Mouse (Mus musculus): ENCODE measurements around the gene Ankrd9. TPM values are rescaled to one million over a fixed set of nuclear protein-coding genes. Genes with fewer than 3 reads are reported as not detected.

The Ankrd9 gene
- polyA plus RNA-seq, 1 experiment from 2014 or later, result 16.7 TPM

DNA sequence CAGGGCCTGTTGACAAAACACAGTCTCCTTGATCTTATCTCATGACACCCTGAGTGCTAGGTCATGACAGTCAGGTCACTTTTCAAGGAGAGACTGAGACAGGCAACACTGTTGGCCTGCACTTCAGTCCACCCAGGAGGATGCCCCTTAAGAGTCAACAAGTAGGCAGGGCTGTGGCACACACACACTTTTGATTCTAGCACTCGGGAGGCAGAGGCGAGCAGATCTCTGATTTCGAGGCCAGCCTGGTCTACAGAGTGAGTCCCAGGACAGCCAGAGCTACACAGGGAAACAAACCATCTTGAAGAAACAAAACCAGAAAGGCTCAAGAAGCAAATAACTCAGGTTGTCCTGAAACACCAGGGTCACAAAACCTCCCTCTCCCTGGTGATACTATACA lies 10.6 kb upstream of the Ankrd9 start:
- Histone ChIP-seq H3K27me3 (no peaks in the 10 kb centered on the region), H3K36me3 (no peaks in the 10 kb centered on the region), H3K4me3 (replicated peaks) (no peak overlapping the region), H3K9ac (replicated peaks) (no peak overlapping the region), H3K9me3 (no peaks in the 10 kb centered on the region), H3K4me2 (no peak overlapping the region), H3K4me1 (replicated peaks) (peaks cover 6% of the 10 kb centered on the region; the same call in 1 of the 2 replicates), H3K27ac (no peak overlapping the region)
- 89% methylated on average over 3 of the region's 3 CpGs for WGBS
- ATAC-seq (ENCODE audit: insufficient number of reproducible peaks, insufficient read depth, low FRiP score, low TSS enrichment, low read depth), result no peak

DNA sequence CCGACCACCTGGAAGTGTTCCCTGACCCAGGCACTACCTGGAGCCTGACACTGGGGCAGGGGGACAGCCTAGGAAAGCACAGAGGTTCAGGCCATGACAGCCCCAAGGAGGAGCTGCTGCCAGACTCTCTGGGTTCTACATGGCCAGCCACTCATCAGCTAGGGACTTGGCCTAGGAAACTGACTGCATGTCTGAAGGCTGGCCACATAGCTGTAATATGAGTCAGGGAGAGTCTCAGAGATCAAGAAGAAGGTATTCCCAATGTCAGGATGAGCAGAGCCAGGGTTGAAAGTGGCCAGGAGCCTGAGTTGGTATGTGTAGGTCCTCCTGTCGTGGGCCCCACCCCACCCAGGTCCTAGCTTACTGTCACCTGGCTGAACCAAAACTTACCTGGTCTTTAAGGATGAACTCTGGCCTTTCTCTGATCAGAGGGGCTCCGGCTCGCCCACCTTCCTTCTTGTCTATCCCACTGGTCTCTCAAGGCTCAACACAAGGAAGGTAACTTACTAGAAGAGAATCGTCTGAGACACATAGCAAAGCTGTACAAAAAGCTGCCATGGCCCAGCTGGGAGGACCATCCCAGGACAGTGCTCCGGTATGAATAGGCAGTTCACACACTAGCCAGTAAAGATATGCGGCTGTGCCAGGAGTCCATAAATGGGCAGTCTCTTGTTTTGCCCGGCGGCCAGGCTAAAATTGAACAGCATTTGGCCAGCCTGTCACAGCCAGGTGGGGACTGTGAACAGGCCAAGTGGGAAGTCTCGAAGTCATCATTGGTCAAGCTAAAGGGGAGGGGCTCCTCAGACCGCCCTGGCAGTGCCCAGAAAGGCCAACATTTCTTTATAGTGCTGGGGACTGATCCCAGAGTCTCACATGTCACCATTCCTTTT lies 7.9 kb upstream of the Ankrd9 start:
- Histone ChIP-seq H3K4me3 (replicated peaks) (no peak overlapping the region), H3K36me3 (no peaks in the 10 kb centered on the region), H3K4me1 (replicated peaks) (peaks cover 14% of the 10 kb centered on the region), H3K9ac (replicated peaks) (no peak overlapping the region), H3K4me2 (no peak overlapping the region), H3K27me3 (no peaks in the 10 kb centered on the region), H3K27ac (no peak overlapping the region), H3K9me3 (no peaks in the 10 kb centered on the region)
- ATAC-seq (ENCODE audit: insufficient number of reproducible peaks, insufficient read depth, low FRiP score, low TSS enrichment, low read depth), result no peak
- 85% methylated on average over 11 of the region's 11 CpGs for WGBS

DNA sequence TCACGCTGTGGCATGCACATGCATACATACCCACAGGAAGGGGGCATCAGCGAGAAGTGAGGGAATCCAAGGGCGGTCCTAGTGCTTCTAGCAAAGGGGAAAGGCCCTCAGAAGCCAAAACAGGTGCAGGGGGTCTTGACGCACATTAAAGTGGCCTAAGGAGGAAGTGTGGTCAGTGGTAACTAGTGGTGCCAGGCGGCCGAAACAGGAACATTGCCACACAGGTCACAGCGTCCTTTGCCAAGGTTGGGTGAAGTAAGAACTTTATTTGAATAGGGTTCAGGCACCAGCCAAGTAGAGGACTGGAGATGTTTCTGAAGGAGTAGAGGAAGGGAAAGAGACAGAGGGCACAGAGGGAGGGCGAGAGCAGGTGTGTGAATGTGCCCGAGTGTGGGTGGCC lies 6.3 kb upstream of the Ankrd9 start:
- Histone ChIP-seq H3K4me1 (replicated peaks) (peaks cover 8% of the 10 kb centered on the region; the same call in 1 of the 2 replicates), H3K9me3 (no peaks in the 10 kb centered on the region), H3K9ac (replicated peaks) (no peak overlapping the region), H3K4me3 (replicated peaks) (no peak overlapping the region), H3K27me3 (no peaks in the 10 kb centered on the region), H3K27ac (no peak overlapping the region), H3K4me2 (no peak overlapping the region), H3K36me3 (no peaks in the 10 kb centered on the region)
- no peak for ATAC-seq (ENCODE audit: insufficient number of reproducible peaks, insufficient read depth, low FRiP score, low TSS enrichment, low read depth)
- WGBS, result 82% methylated on average over 9 of the region's 9 CpGs

DNA sequence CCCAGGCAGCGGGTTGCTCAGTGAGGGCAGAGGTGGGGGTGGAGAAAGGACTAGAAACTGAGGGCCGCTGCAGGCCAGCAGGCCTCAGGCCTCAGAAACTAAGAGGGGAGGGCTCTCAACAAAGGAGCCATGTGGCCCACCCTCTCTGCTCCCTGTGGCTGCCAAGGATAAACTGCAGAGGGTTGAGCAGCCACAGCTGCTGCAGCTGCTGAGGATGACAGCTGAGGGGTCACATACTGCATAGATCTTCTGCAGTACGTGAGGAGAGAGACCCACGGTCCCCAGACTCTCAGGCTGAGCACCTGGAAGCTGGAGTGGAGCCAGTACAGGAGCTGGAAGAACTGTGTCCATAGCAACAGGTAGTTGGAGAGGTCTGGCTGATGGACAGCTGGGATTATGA lies 5.8 kb upstream of the Ankrd9 start:
- H3K36me3 ChIP-seq, result no peaks in the 10 kb centered on the region

DNA sequence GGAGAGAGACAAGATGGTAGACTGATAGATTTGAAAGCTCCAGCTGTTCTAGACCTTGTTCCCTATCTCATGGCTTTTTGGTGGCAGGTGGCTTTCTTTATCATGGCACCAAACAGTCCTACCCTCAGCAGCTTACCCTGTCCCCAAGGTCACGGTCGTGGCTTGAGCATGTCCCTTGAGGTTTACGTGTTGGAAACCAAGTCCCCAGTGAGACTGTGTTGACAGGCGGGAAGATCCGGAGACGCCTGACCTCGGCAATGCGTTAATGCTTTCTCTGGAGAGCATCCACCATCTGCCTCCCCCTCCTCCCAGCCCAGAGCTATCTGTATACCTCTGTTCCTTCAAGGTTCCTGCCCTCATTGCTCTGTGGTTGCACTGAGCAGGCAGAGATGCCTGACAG lies 4.9 kb upstream of the Ankrd9 start:
- no peak overlapping the region for H3K4me2 ChIP-seq
- H3K9me3 ChIP-seq, result no peaks in the 10 kb centered on the region
- no peak for ATAC-seq (ENCODE audit: insufficient number of reproducible peaks, insufficient read depth, low FRiP score, low TSS enrichment, low read depth)
- WGBS, result 89% methylated on average over 8 of the region's 8 CpGs
- no peaks in the 10 kb centered on the region for H3K27me3 ChIP-seq
- peaks cover 12% of the 10 kb centered on the region; the same call in 1 of the 2 replicates for H3K4me1 ChIP-seq (replicated peaks)
- H3K4me3 ChIP-seq (replicated peaks), result no peak overlapping the region
- H3K36me3 ChIP-seq, result no peaks in the 10 kb centered on the region
- no peak overlapping the region for H3K27ac ChIP-seq
- H3K9ac ChIP-seq (replicated peaks), result no peak overlapping the region

More for the DNA sequence above, 5.8 kb upstream of the Ankrd9 start:
- no peaks in the 10 kb centered on the region for H3K27me3 ChIP-seq
- WGBS, result 67% methylated on average over 4 of the region's 4 CpGs
- H3K9me3 ChIP-seq, result no peaks in the 10 kb centered on the region
- H3K4me3 ChIP-seq (replicated peaks), result no peak overlapping the region
- no peak overlapping the region for H3K4me2 ChIP-seq
- no peak overlapping the region for H3K27ac ChIP-seq
- peaks cover 9% of the 10 kb centered on the region; the same call in 1 of the 2 replicates for H3K4me1 ChIP-seq (replicated peaks)
- no peak for ATAC-seq (ENCODE audit: insufficient number of reproducible peaks, insufficient read depth, low FRiP score, low TSS enrichment, low read depth)
- no peak overlapping the region for H3K9ac ChIP-seq (replicated peaks)

DNA sequence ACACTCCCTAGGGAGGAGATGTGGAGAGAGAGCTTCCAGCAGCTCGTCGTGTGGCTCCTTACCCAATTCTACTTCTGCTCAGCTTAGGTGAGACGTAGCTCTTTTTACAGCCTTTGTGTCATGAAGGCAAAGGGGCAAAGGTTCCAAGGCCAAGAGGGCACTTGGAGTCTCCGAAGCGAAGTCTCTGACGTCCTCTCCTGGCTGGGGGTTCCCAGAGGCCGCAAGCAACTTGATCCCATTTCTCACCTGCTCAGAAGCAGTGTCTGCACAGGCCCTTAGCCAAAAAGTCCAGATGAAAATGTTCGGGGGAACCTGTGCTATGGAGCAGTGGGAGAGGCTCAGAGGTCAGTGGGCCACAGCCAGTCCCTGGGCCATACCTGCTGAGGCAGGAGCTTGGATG lies 4.2 kb upstream of the Ankrd9 start:
- Histone ChIP-seq H3K9ac (replicated peaks) (no peak overlapping the region), H3K4me2 (no peak overlapping the region), H3K27ac (no peak overlapping the region), H3K36me3 (no peaks in the 10 kb centered on the region), H3K9me3 (no peaks in the 10 kb centered on the region), H3K27me3 (no peaks in the 10 kb centered on the region), H3K4me3 (replicated peaks) (no peak overlapping the region), H3K4me1 (replicated peaks) (peaks cover 15% of the 10 kb centered on the region)
- no peak for ATAC-seq (ENCODE audit: insufficient number of reproducible peaks, insufficient read depth, low FRiP score, low TSS enrichment, low read depth)
- WGBS, result 63% methylated on average over 8 of the region's 8 CpGs

DNA sequence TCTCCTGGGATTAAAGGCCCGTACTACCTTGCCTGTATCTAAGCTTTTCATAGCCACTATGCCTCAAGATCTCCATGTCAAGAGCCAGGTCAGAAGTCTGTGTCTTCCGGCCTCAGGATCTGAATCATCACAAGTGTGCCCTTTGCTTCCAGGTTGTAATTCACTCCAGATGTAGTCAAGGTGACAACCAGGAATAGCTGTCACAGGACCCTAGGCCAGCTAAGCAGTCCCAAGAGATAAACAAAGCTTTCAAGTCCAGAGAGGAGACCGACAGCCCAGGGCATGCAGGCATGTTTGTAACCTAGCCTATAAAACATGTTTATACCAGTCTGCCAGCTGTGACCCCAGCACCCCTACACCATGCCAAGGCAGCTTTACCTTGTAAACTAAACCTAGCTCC lies 2.9 kb upstream of the Ankrd9 start:
- peaks cover 23% of the 10 kb centered on the region for H3K4me1 ChIP-seq (replicated peaks)
- H3K9ac ChIP-seq (replicated peaks), result no peak overlapping the region
- WGBS, result 47% methylated on average over 3 of the region's 3 CpGs
- H3K27me3 ChIP-seq, result no peaks in the 10 kb centered on the region
- no peak for ATAC-seq (ENCODE audit: insufficient number of reproducible peaks, insufficient read depth, low FRiP score, low TSS enrichment, low read depth)
- H3K4me3 ChIP-seq (replicated peaks), result no peak overlapping the region
- no peak overlapping the region for H3K4me2 ChIP-seq
- H3K27ac ChIP-seq, result no peak overlapping the region
- no peaks in the 10 kb centered on the region for H3K9me3 ChIP-seq
- H3K36me3 ChIP-seq, result peaks cover 7% of the 10 kb centered on the region

DNA sequence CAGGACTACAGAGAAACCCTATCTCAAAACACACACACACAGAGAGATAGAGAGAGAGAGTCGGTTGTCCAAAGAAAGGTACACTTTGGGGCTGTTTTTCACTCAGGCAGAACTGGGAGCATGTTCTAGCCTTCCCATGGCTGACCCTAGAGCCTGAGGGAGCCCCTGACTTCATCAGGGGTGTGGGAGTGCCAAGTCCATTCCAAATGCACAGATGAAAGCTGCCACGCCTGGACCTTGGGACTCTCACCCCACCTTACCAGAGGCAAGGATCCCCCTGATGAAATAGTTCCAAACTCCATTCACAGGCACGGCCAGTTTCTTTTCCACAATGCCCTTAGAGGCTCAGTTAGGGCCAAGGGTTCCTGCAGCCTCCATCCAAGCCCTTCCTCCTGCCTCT lies 968 bp upstream of the Ankrd9 start:
- WGBS, result 84% methylated on average over 3 of the region's 3 CpGs

DNA sequence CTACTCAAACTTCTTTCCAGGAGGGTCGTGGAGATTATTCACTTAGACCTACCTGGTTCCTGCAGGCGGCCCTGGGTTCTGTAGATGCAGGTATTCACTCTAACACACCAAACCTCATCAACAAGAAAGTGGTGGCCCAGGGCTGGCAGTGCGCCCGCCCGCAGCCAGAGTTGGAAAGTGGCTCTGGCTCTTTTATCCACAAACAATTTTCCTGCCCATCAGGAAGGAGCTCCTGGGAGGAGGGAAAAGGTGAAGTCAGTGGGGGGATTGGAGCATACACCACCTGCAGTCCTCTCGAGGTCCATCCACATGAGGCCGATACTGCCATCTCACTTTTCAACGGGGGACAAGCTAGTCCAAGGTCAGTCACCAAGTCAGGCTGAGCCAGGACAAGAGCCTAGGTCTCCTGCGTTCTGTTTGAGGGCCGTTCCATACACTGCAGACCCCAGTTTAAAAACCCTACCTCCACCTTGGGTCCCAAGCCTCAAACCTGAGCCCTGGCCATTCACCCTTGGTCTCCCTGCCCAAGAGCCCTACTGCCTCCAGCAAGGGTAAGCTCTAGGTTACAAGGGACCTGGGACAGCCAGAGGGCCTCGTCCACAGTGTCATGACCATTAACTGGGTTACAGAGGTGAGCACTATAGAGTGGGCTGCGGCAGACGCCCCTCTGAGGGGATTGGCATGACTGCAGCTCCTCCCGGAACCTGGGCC lies 789 bp downstream of the Ankrd9 start:
- Histone ChIP-seq H3K4me3 (replicated peaks) (peak overlapping the region; percentile 84), H3K27ac (peak overlapping the region; percentile 69; the same call in 1 of the 2 replicates), H3K9ac (replicated peaks) (peak overlapping the region; percentile 88), H3K27me3 (no peaks in the 10 kb centered on the region), H3K36me3 (peaks cover 44% of the 10 kb centered on the region), H3K9me3 (no peaks in the 10 kb centered on the region), H3K4me2 (peak overlapping the region; percentile 94), H3K4me1 (replicated peaks) (peaks cover 18% of the 10 kb centered on the region)
- WGBS, result 48% methylated on average over 14 of the region's 14 CpGs
- no peak for ATAC-seq (ENCODE audit: insufficient number of reproducible peaks, insufficient read depth, low FRiP score, low TSS enrichment, low read depth)

More for the DNA sequence above, 968 bp upstream of the Ankrd9 start:
- no peak for ATAC-seq (ENCODE audit: insufficient number of reproducible peaks, insufficient read depth, low FRiP score, low TSS enrichment, low read depth)
- Histone ChIP-seq H3K9me3 (no peaks in the 10 kb centered on the region), H3K4me1 (replicated peaks) (peaks cover 23% of the 10 kb centered on the region), H3K9ac (replicated peaks) (no peak overlapping the region), H3K4me3 (replicated peaks) (0 out of 2 replicates have a peak overlapping the region, but pooled peaks have one; percentile 84), H3K4me2 (peak overlapping the region; percentile 94), H3K27me3 (no peaks in the 10 kb centered on the region), H3K36me3 (peaks cover 26% of the 10 kb centered on the region), H3K27ac (no peak overlapping the region)

DNA sequence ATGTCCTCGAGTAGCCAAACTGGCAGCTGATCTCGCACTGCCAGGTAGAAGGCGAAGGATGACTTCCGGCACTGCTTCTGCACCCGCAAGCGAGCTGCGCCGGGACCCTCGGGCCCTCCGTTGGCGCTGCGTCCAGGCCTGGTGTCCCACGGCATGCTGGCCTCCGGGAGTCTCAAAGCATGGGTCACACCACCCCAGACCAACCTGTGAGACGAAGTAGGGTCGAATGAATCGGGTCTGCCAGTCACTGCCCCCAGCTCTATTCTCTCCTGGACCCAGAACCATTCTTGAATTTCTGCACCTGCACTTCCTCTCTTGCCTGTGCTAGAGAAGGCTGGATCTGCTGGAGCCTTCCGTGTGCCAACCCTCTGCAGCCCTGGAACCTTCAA lies 1.5 kb downstream of the Ankrd9 start:
- no peak overlapping the region for H3K27ac ChIP-seq
- peaks cover 15% of the 10 kb centered on the region for H3K4me1 ChIP-seq (replicated peaks)
- ATAC-seq (ENCODE audit: insufficient number of reproducible peaks, insufficient read depth, low FRiP score, low TSS enrichment, low read depth), result no peak
- H3K9ac ChIP-seq (replicated peaks), result no peak overlapping the region
- H3K27me3 ChIP-seq, result no peaks in the 10 kb centered on the region
- H3K9me3 ChIP-seq, result no peaks in the 10 kb centered on the region
- peak overlapping the region; percentile 94 for H3K4me2 ChIP-seq
- 90% methylated on average over 18 of the region's 18 CpGs for WGBS
- peaks cover 50% of the 10 kb centered on the region for H3K36me3 ChIP-seq
- H3K4me3 ChIP-seq (replicated peaks), result peak overlapping the region; percentile 84; the same call in 1 of the 2 replicates

DNA sequence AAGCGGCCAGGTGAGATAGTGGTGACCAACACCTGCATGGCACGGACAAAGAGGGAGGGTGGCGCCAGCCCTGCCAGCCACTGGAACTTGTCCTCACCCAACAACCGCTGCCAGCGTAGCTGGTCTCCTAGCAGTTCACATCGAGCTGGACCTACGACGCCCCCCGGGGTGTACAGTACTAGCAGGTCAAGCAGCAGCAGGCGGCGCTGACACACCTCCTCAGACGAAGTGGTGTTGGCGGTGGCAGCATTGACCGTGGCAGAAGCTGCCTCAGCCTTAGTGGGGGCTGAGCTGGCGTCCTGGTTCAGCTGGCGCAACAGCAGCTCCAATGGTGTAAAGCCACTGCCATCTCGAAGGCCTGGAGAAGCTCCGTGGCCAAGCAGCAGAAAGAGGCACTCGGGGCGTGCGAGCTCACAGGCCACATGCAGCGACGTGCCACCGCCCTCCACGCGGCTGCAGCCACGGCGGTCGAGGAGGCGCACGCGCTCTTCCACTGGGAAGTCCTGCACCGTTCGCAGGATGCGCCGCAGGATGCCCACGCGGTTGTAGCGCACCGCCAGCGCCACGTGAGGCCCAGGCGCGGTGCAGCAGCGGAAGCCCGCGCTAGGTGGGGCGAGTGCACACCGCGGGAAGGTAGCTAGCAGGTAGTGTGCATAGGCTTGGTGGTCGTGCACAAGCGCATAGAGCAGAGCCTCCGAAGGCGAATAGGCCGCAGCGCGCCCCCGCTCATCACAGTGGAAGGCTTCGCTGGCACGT lies 2.1 kb downstream of the Ankrd9 start:
- peaks cover 52% of the 10 kb centered on the region for H3K36me3 ChIP-seq
- peaks cover 15% of the 10 kb centered on the region for H3K4me1 ChIP-seq (replicated peaks)
- 92% methylated on average over 60 of the region's 60 CpGs for WGBS
- H3K27me3 ChIP-seq, result no peaks in the 10 kb centered on the region
- H3K27ac ChIP-seq, result no peak overlapping the region
- H3K4me3 ChIP-seq (replicated peaks), result no peak overlapping the region
- H3K4me2 ChIP-seq, result peak overlapping the region; percentile 94; the same call in 1 of the 2 replicates
- ATAC-seq (ENCODE audit: insufficient number of reproducible peaks, insufficient read depth, low FRiP score, low TSS enrichment, low read depth), result no peak
- no peak overlapping the region for H3K9ac ChIP-seq (replicated peaks)
- H3K9me3 ChIP-seq, result no peaks in the 10 kb centered on the region
